Mouse (Mus musculus) limb, embryonic 12.5 days (tissue): Measurements from ENCODE around the gene Zfp777. TPM values are rescaled to one million over a fixed set of nuclear protein-coding genes. Genes with fewer than 3 reads are reported as not detected.
A peak's percentile ranks its signal among the peaks of the same experiment; 100 is the strongest.

Experiments
- ATAC-seq: fragments of 200-750 bp; cut with Nextera tagmentation; 2 replicates; pipeline ENCODE4 v1.8.0; 2017; ENCODE audit warnings: low read depth, moderate TSS enrichment; ENCODE audit not compliant: insufficient number of reproducible peaks, insufficient read depth, low FRiP score, low TSS enrichment
- H3K27ac ChIP-seq: fragments of 300-500 bp; sonication (generic); 2 replicates; pipeline ENCODE4 v1.5.1; 2016; ENCODE audit warnings: mild to moderate bottlenecking, moderate library complexity
- H3K27me3 ChIP-seq: fragments of 300-500 bp; sonication (generic); 2 replicates; pipeline ENCODE4 v1.6.1; 2016; ENCODE audit warnings: mild to moderate bottlenecking, moderate library complexity
- H3K36me3 ChIP-seq: fragments of 300-500 bp; sonication (generic); 2 replicates; pipeline ENCODE4 v1.6.1; 2016; ENCODE audit warnings: mild to moderate bottlenecking, moderate library complexity
- H3K4me1 ChIP-seq: fragments of 300-500 bp; sonication (generic); replicated peaks from 2 replicates; pipeline ENCODE4 v1.6.1; 2016
- H3K4me2 ChIP-seq: fragments of 300-500 bp; sonication (generic); 2 replicates; pipeline ENCODE4 v1.6.1; 2016; ENCODE audit warnings: mild to moderate bottlenecking, moderate library complexity
- H3K4me3 ChIP-seq: fragments of 300-500 bp; sonication (generic); replicated peaks from 2 replicates; pipeline ENCODE4 v1.5.1; 2016; ENCODE audit warnings: mild to moderate bottlenecking
- H3K9ac ChIP-seq: fragments of 300-500 bp; sonication (generic); replicated peaks from 2 replicates; pipeline ENCODE4 v1.6.1; 2016; ENCODE audit warnings: mild to moderate bottlenecking, moderate library complexity
- H3K9me3 ChIP-seq: fragments of 300-500 bp; sonication (generic); 2 replicates; pipeline ENCODE4 v1.6.1; 2016; ENCODE audit warnings: mild to moderate bottlenecking, moderate library complexity
- WGBS: fragments of 180-500 bp; shearing (Covaris S2); methylation state at CpG from one replicate; pipeline ENCODE4 v1.1.7; 2016; 5-methylcytosine and 5-hydroxymethylcytosine counted together
- polyA plus RNA-seq: library from polyadenylated mRNA; unstranded; fragments of >200 nt; fragmentation: Nextera tagmentation; extraction: Ambion mirVana; gene quantifications from 2 replicates; pipeline ENCODE4 v1.2.1, GENCODE M21; 2016

Zfp777 gene
- polyA plus RNA-seq, result 10.3 and 10.8 TPM in 2 replicates

GRCm38 (mm10) chr6:48048426-48049272, at the start of gene Zfp777:
Gene Zfp777, minus strand, starts transcription at chr6:48048911.
- no peaks in the 10 kb centered on the region for H3K9me3 ChIP-seq
- H3K9ac ChIP-seq, result peak within 1 kb of the TSS; percentile 84
- peak within 1 kb of the TSS; percentile 86 for H3K4me2 ChIP-seq
- peak within 1 kb of the TSS; percentile 85 for H3K4me3 ChIP-seq
- peak; percentile 80 for ATAC-seq
- peaks cover 9% of the 10 kb centered on the region for H3K4me1 ChIP-seq
- 1% methylated on average over 69 of the region's 82 CpGs for WGBS
- peak within 1 kb of the TSS; percentile 92 for H3K27ac ChIP-seq
- H3K36me3 ChIP-seq, result peaks cover 15% of the 10 kb centered on the region
- no peaks in the 10 kb centered on the region for H3K27me3 ChIP-seq

GRCm38 (mm10) chr6:48086957-48087715, 38.4 kb upstream of the Zfp777 start:
- no peak overlapping the region for H3K27ac ChIP-seq
- peak overlapping the region; percentile 80 for H3K4me2 ChIP-seq
- H3K9ac ChIP-seq, result no peak overlapping the region
- no peaks in the 10 kb centered on the region for H3K9me3 ChIP-seq
- ATAC-seq, result no peak
- peak overlapping the region; percentile 94 for H3K4me3 ChIP-seq
- WGBS, result 36% methylated on average over 14 of the region's 14 CpGs
- H3K36me3 ChIP-seq, result peaks cover 17% of the 10 kb centered on the region
- H3K4me1 ChIP-seq, result peaks cover 9% of the 10 kb centered on the region
- no peaks in the 10 kb centered on the region for H3K27me3 ChIP-seq

- peak; percentile 91 for ATAC-seq
Measured at GRCm38 (mm10) chr6:48086471-48086878, 37.8 kb upstream of the Zfp777 start, which contains the start of gene Zfp746. Gene Zfp746, minus strand, starts transcription at chr6:48086593.

GRCm38 (mm10) chr6:48085521-48086404, 37.1 kb upstream of the Zfp777 start:
- peak overlapping the region; percentile 99 for H3K9ac ChIP-seq
- no peaks in the 10 kb centered on the region for H3K27me3 ChIP-seq
- peaks cover 9% of the 10 kb centered on the region for H3K4me1 ChIP-seq
- 3% methylated on average over 72 of the region's 72 CpGs for WGBS
- peak overlapping the region; percentile 93 for H3K27ac ChIP-seq
- peak; percentile 83 for ATAC-seq
- H3K9me3 ChIP-seq, result no peaks in the 10 kb centered on the region
- H3K4me3 ChIP-seq, result peak overlapping the region; percentile 94
- peak overlapping the region; percentile 80 for H3K4me2 ChIP-seq
- peaks cover 31% of the 10 kb centered on the region for H3K36me3 ChIP-seq

More at GRCm38 (mm10) chr6:48086471-48086878, 37.8 kb upstream of the Zfp777 start, which contains the start of gene Zfp746:
- Histone ChIP-seq H3K9me3 (no peaks in the 10 kb centered on the region), H3K36me3 (peaks cover 24% of the 10 kb centered on the region), H3K4me1 (peaks cover 9% of the 10 kb centered on the region), H3K4me3 (peak within 1 kb of the TSS; percentile 94), H3K27ac (peak within 1 kb of the TSS; percentile 93), H3K9ac (peak within 1 kb of the TSS; percentile 99), H3K27me3 (no peaks in the 10 kb centered on the region), H3K4me2 (peak within 1 kb of the TSS; percentile 80)
- under 1% methylated on average over 41 of the region's 53 CpGs for WGBS

GRCm38 (mm10) chr6:48083733-48084191, 35.1 kb upstream of the Zfp777 start:
- H3K4me3 ChIP-seq, result no peak overlapping the region
- no peak overlapping the region for H3K9ac ChIP-seq
- H3K36me3 ChIP-seq, result peaks cover 50% of the 10 kb centered on the region
- 95% methylated on average over 6 of the region's 6 CpGs for WGBS
- no peaks in the 10 kb centered on the region for H3K27me3 ChIP-seq
- H3K4me2 ChIP-seq, result no peak overlapping the region
- H3K27ac ChIP-seq, result no peak overlapping the region
- H3K4me1 ChIP-seq, result peaks cover 9% of the 10 kb centered on the region
- no peaks in the 10 kb centered on the region for H3K9me3 ChIP-seq
- ATAC-seq, result no peak

- H3K4me1 ChIP-seq, result peaks cover 9% of the 10 kb centered on the region
- peaks cover 68% of the 10 kb centered on the region for H3K36me3 ChIP-seq
- WGBS, result 97% methylated on average over 3 of the region's 3 CpGs
- no peak overlapping the region for H3K27ac ChIP-seq
- no peak overlapping the region for H3K4me3 ChIP-seq
- no peak for ATAC-seq
- H3K27me3 ChIP-seq, result no peaks in the 10 kb centered on the region
- H3K9me3 ChIP-seq, result no peaks in the 10 kb centered on the region
- no peak overlapping the region for H3K9ac ChIP-seq
- no peak overlapping the region for H3K4me2 ChIP-seq
Measured at GRCm38 (mm10) chr6:48081952-48082351, 33.2 kb upstream of the Zfp777 start.

- no peak overlapping the region for H3K4me2 ChIP-seq
- no peak overlapping the region for H3K9ac ChIP-seq
- peaks cover 9% of the 10 kb centered on the region for H3K4me1 ChIP-seq
- H3K4me3 ChIP-seq, result no peak overlapping the region
- no peaks in the 10 kb centered on the region for H3K9me3 ChIP-seq
- no peak for ATAC-seq
- H3K27ac ChIP-seq, result no peak overlapping the region
- peaks cover 77% of the 10 kb centered on the region for H3K36me3 ChIP-seq
- no peaks in the 10 kb centered on the region for H3K27me3 ChIP-seq
- 96% methylated on average over 5 of the region's 5 CpGs for WGBS
Measured at GRCm38 (mm10) chr6:48081021-48081420, 32.3 kb upstream of the Zfp777 start.

- Histone ChIP-seq H3K4me3 (no peak overlapping the region), H3K4me2 (no peak overlapping the region), H3K9me3 (no peaks in the 10 kb centered on the region), H3K27ac (no peak overlapping the region; the same call in 1 of the 2 replicates), H3K9ac (no peak overlapping the region), H3K4me1 (no peaks in the 10 kb centered on the region), H3K27me3 (no peaks in the 10 kb centered on the region), H3K36me3 (peaks cover 79% of the 10 kb centered on the region)
- ATAC-seq, result no peak
- 69% methylated on average over 5 of the region's 5 CpGs for WGBS
Measured at GRCm38 (mm10) chr6:48073316-48073715, 24.6 kb upstream of the Zfp777 start.

GRCm38 (mm10) chr6:48067492-48067891, 18.8 kb upstream of the Zfp777 start:
- ATAC-seq, result no peak
- H3K9me3 ChIP-seq, result no peaks in the 10 kb centered on the region
- peaks cover 80% of the 10 kb centered on the region for H3K36me3 ChIP-seq
- H3K9ac ChIP-seq, result no peak overlapping the region
- H3K27ac ChIP-seq, result no peak overlapping the region
- no peak overlapping the region for H3K4me2 ChIP-seq
- no peaks in the 10 kb centered on the region for H3K27me3 ChIP-seq
- H3K4me1 ChIP-seq, result no peaks in the 10 kb centered on the region
- H3K4me3 ChIP-seq, result no peak overlapping the region
- WGBS, result 94% methylated on average over 3 of the region's 3 CpGs

GRCm38 (mm10) chr6:48065587-48066075, 16.9 kb upstream of the Zfp777 start:
- no peak overlapping the region for H3K27ac ChIP-seq
- no peaks in the 10 kb centered on the region for H3K4me1 ChIP-seq
- no peak overlapping the region for H3K4me2 ChIP-seq
- H3K36me3 ChIP-seq, result peaks cover 86% of the 10 kb centered on the region
- H3K4me3 ChIP-seq, result no peak overlapping the region
- ATAC-seq, result no peak
- H3K27me3 ChIP-seq, result no peaks in the 10 kb centered on the region
- H3K9ac ChIP-seq, result no peak overlapping the region
- WGBS, result 96% methylated on average over 6 of the region's 6 CpGs
- no peaks in the 10 kb centered on the region for H3K9me3 ChIP-seq
